Comparison of ENCODE assay signal across 9 mouse cellular contexts in genomic region chr14:21402157-21402601, GRCm38 (mm10).
DNase-seq lines count a peak whose midpoint lies in the region; ATAC-seq and TF ChIP-seq lines count a peak whose summit lies in the region.
"Had no signal": no experiment of that assay in that cellular context is flagged by ENCODE, and none has a peak within 500 bp of the region (broad histone marks: within the 10 kb centered on the region; RNA-seq: fewer than 3 reads in every experiment).

No protein-coding gene starts in this region.

- peak; percentile 66 for DNase-seq in lung, embryonic 14.5 days
- DNase-seq in lung, adult 18-20 months, result no peak
- peak; percentile 20 for DNase-seq in embryonic facial prominence, embryonic 11.5 days (ENCODE audit: low spot score)
- no peak for DNase-seq in spleen, postnatal 4 days (ENCODE audit: low spot score in 2 of 2)
- no peak for DNase-seq in kidney, adult 2 months
- DNase-seq in left cerebral cortex, adult 9 months (ENCODE audit: low spot score in 2 of 2), result no peak
- DNase-seq: lung, postnatal 36 days had no signal

- ATAC-seq in lung, embryonic 14.5 days (ENCODE audit: insufficient read depth), result no peak
- no peak for ATAC-seq in embryonic facial prominence, embryonic 11.5 days (replicated peaks; ENCODE audit: insufficient number of reproducible peaks, low FRiP score, low TSS enrichment, low read depth)
- peak; percentile 82 for ATAC-seq in hindbrain, embryonic 16.5 days
- no peak for ATAC-seq in stomach, embryonic 14.5 days (ENCODE audit: insufficient number of reproducible peaks, insufficient read depth, low FRiP score, low read depth)

- H3K27me3 ChIP-seq in lung, embryonic 14.5 days (ENCODE audit: insufficient read depth, low read length), result no peaks in the 10 kb centered on the region
- H3K27me3 ChIP-seq in embryonic facial prominence, embryonic 11.5 days (ENCODE audit: control insufficient read depth, insufficient read depth, low read length), result no peaks in the 10 kb centered on the region
- no peaks in the 10 kb centered on the region for H3K27me3 ChIP-seq in hindbrain, embryonic 16.5 days (replicated peaks; ENCODE audit: control insufficient read depth, insufficient read depth, low read length)
- no peaks in the 10 kb centered on the region for H3K27me3 ChIP-seq in stomach, embryonic 14.5 days (ENCODE audit: control insufficient read depth, insufficient read depth, low read length)
- no peaks in the 10 kb centered on the region for H3K27me3 ChIP-seq in kidney, adult 2 months (replicated peaks; ENCODE audit: control insufficient read depth, insufficient read depth, low read length)

- H3K36me3 ChIP-seq in lung, embryonic 14.5 days (ENCODE audit: insufficient read depth), result no peaks in the 10 kb centered on the region
- H3K36me3 ChIP-seq in embryonic facial prominence, embryonic 11.5 days (replicated peaks; ENCODE audit: control insufficient read depth, insufficient read depth, low read depth, low read length), result no peaks in the 10 kb centered on the region
- H3K36me3 ChIP-seq in hindbrain, embryonic 16.5 days (ENCODE audit: control insufficient read depth, insufficient read depth, low read length), result no peaks in the 10 kb centered on the region
- no peaks in the 10 kb centered on the region for H3K36me3 ChIP-seq in stomach, embryonic 14.5 days (ENCODE audit: control insufficient read depth, insufficient read depth, low read length)
- no peaks in the 10 kb centered on the region for H3K36me3 ChIP-seq in kidney, adult 2 months (ENCODE audit: control insufficient read depth, insufficient read depth, low read length)

- no peaks in the 10 kb centered on the region for H3K9me3 ChIP-seq in lung, embryonic 14.5 days (ENCODE audit: low read depth, low read length)
- H3K9me3 ChIP-seq in embryonic facial prominence, embryonic 11.5 days (replicated peaks; ENCODE audit: control insufficient read depth, low read length), result no peaks in the 10 kb centered on the region
- H3K9me3 ChIP-seq in hindbrain, embryonic 16.5 days (ENCODE audit: control insufficient read depth, low read length), result no peaks in the 10 kb centered on the region
- H3K9me3 ChIP-seq in stomach, embryonic 14.5 days (ENCODE audit: control insufficient read depth, low read depth, low read length), result no peaks in the 10 kb centered on the region

- 48% methylated on average over 8 of the region's 8 CpGs for WGBS in lung, embryonic 14.5 days
- WGBS in embryonic facial prominence, embryonic 11.5 days, result 65% methylated on average over 8 of the region's 8 CpGs
- WGBS in hindbrain, embryonic 16.5 days, result 17% methylated on average over 8 of the region's 8 CpGs
- WGBS in stomach, embryonic 14.5 days, result 70% methylated on average over 8 of the region's 8 CpGs
- 61% methylated on average over 8 of the region's 8 CpGs for WGBS in kidney, adult 2 months

- no peak overlapping the region for H3K9ac ChIP-seq in lung, embryonic 14.5 days
- H3K9ac ChIP-seq in embryonic facial prominence, embryonic 11.5 days (replicated peaks; ENCODE audit: low read length), result no peak overlapping the region
- H3K9ac ChIP-seq in hindbrain, embryonic 16.5 days (ENCODE audit: low read depth, low read length), result no peak overlapping the region
- H3K9ac ChIP-seq in stomach, embryonic 14.5 days (replicated peaks; ENCODE audit: low read depth, low read length), result no peak overlapping the region

- H3K4me1 ChIP-seq in lung, embryonic 14.5 days (ENCODE audit: insufficient read depth), result no peaks in the 10 kb centered on the region
- no peaks in the 10 kb centered on the region for H3K4me1 ChIP-seq in embryonic facial prominence, embryonic 11.5 days (ENCODE audit: control insufficient read depth, insufficient read depth, low read length)
- H3K4me1 ChIP-seq in hindbrain, embryonic 16.5 days (ENCODE audit: control insufficient read depth, insufficient read depth, low read depth, low read length), result peaks cover 6% of the 10 kb centered on the region
- H3K4me1 ChIP-seq in stomach, embryonic 14.5 days (ENCODE audit: control insufficient read depth, insufficient read depth, low read length), result peaks cover 3% of the 10 kb centered on the region; the same call in 1 of the 2 replicates
- H3K4me1 ChIP-seq in kidney, adult 2 months (ENCODE audit: control insufficient read depth, insufficient read depth, low read length), result no peaks in the 10 kb centered on the region

- TF ChIP-seq POLR2A in kidney, adult 2 months (IDR thresholded peaks at IDR 0.05; ENCODE audit: low read depth, low read length), result no peak

- no peak overlapping the region for H3K4me3 ChIP-seq in lung, embryonic 14.5 days (ENCODE audit: low read depth, low read length)
- no peak overlapping the region for H3K4me3 ChIP-seq in embryonic facial prominence, embryonic 11.5 days (ENCODE audit: low read depth, low read length)
- no peak overlapping the region for H3K4me3 ChIP-seq in hindbrain, embryonic 16.5 days (ENCODE audit: low read length)
- H3K4me3 ChIP-seq in stomach, embryonic 14.5 days (ENCODE audit: low read depth, low read length), result no peak overlapping the region
- no peak overlapping the region for H3K4me3 ChIP-seq in kidney, adult 2 months (ENCODE audit: insufficient read depth, low read depth, low read length)

- TF ChIP-seq CTCF in lung, embryonic 14.5 days (IDR thresholded peaks at IDR 0.05; ENCODE audit: low read depth), result 0 out of 2 replicates have a peak, but pooled peaks have one; percentile 2
- TF ChIP-seq CTCF in kidney, adult 2 months (conservative IDR thresholded peaks at IDR 0.05; ENCODE audit: insufficient read depth, insufficient read length, low read depth, low read length), result no peak

- H3K27ac ChIP-seq in lung, embryonic 14.5 days (ENCODE audit: low read depth), result peak overlapping the region; percentile 67
- no peak overlapping the region for H3K27ac ChIP-seq in embryonic facial prominence, embryonic 11.5 days (replicated peaks; ENCODE audit: low read depth, low read length)
- H3K27ac ChIP-seq in hindbrain, embryonic 16.5 days (ENCODE audit: low read depth, low read length), result peak overlapping the region; percentile 59
- peak overlapping the region; percentile 44; the same call in 1 of the 2 replicates for H3K27ac ChIP-seq in stomach, embryonic 14.5 days (ENCODE audit: low read length)
- no peak overlapping the region for H3K27ac ChIP-seq in kidney, adult 2 months (ENCODE audit: insufficient read depth, low read depth, low read length)

- H3K4me2 ChIP-seq in lung, embryonic 14.5 days, result no peak overlapping the region
- H3K4me2 ChIP-seq in embryonic facial prominence, embryonic 11.5 days (ENCODE audit: low read depth, low read length), result no peak overlapping the region
- peak overlapping the region; percentile 5; the same call in 1 of the 2 replicates for H3K4me2 ChIP-seq in hindbrain, embryonic 16.5 days (ENCODE audit: low read length)
- no peak overlapping the region for H3K4me2 ChIP-seq in stomach, embryonic 14.5 days (replicated peaks; ENCODE audit: low read depth, low read length)

Comparison
In these comparisons a context has a peak if more than half of its experiments do, and no peak if none do; other contexts are left out.
1. DNase-seq: peak in lung, embryonic 14.5 days (single experiment) and embryonic facial prominence, embryonic 11.5 days (single experiment); none in lung, adult 18-20 months (0 of 2), spleen, postnatal 4 days (0 of 2), kidney, adult 2 months (single experiment) and left cerebral cortex, adult 9 months (0 of 2).
2. H3K27ac ChIP-seq: peak in lung, embryonic 14.5 days (single experiment), hindbrain, embryonic 16.5 days (single experiment) and stomach, embryonic 14.5 days (single experiment); none in embryonic facial prominence, embryonic 11.5 days (single experiment) and kidney, adult 2 months (single experiment).